Mouse (Mus musculus) cerebellum, adult 2 months (tissue): ENCODE measurements around the gene Smg6. TPM values are rescaled to one million over a fixed set of nuclear protein-coding genes. Genes with fewer than 3 reads are reported as not detected.

Source experiments
- DNase-seq, 2 experiments: peaks; one replicate each; pipeline ENCODE4 v3.0.0; 2021
- H3K27ac ChIP-seq: fragments of 200-500 bp; 2 replicates; pipeline ENCODE4 v1.5.1; 2012; ENCODE audit warnings: low read length, control low read depth, inconsistent platforms; ENCODE audit not compliant: insufficient read depth
- H3K27me3 ChIP-seq: fragments of 200-500 bp; 2 replicates; pipeline ENCODE4 v1.6.1; 2012; ENCODE audit warnings: inconsistent platforms, mild to moderate bottlenecking, low read length, moderate library complexity; ENCODE audit not compliant: control insufficient read depth, insufficient read depth
- H3K4me1 ChIP-seq: fragments of 200-500 bp; 2 replicates; pipeline ENCODE4 v1.6.1; 2011; ENCODE audit warnings: low read length; ENCODE audit not compliant: control insufficient read depth, insufficient read depth
- H3K4me3 ChIP-seq: fragments of 200-500 bp; replicated peaks from 2 replicates; pipeline ENCODE3; 2011; ENCODE audit warnings: mild to moderate bottlenecking, low read depth, low read length, control low read depth; ENCODE audit not compliant: insufficient read depth
- CTCF ChIP-seq: fragments of 200-500 bp; IDR thresholded peaks from 2 replicates; pipeline ENCODE4 v1.5.1; 2011; ENCODE audit warnings: low read depth, mild to moderate bottlenecking, control low read depth, low read length, moderate library complexity, borderline replicate concordance; ENCODE audit not compliant: insufficient read depth
- POLR2A ChIP-seq: fragments of 200-500 bp; IDR thresholded peaks from 2 replicates; pipeline ENCODE4 v1.6.1; 2011; ENCODE audit warnings: low read length, control low read depth, borderline replicate concordance; ENCODE audit not compliant: insufficient read depth
- WGBS: fragments of 180-500 bp; shearing (Covaris S2); methylation state at CpG from one replicate; pipeline ENCODE4 v1.1.7; 2018; 5-methylcytosine and 5-hydroxymethylcytosine counted together
- polyA plus RNA-seq: library from polyadenylated mRNA; depleted of rRNA; stranded (reverse); fragments of >200 nt; gene quantifications from 2 replicates; pipeline ENCODE4 v1.2.3, GENCODE M21; 2012

Gene Smg6
- polyA plus RNA-seq, 1 experiment: 31.1 TPM

DNA sequence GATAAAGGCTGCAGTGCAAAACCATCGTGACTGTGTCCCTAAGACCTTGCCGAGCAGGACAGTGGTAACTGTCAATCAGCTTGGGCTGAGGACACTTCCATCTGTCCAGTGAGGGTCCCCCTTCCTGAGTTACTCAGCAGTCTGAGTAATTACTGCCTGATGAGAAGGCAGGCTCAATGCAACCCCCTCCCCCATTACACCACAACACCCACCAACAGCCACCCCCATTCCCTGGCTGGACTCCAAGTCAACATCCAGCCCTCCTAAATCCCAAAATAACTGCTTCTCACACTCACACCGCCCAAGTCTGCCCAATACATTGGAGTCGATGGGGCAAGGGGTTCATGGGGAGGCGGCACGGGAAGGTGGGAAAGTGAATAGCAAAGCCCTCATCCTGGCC lies 266.2 kb downstream of the Smg6 start:
- Histone ChIP-seq H3K27ac (no peak overlapping the region), H3K27me3 (no peaks in the 10 kb centered on the region), H3K4me3 (no peak overlapping the region), H3K4me1 (peaks cover 5% of the 10 kb centered on the region; the same call in 1 of the 2 replicates)
- DNase-seq: peak; percentile 26 to 32
- WGBS: 64% methylated on average over 6 of the region's 6 CpGs
- TF ChIP-seq CTCF (no peak), POLR2A (no peak)

DNA sequence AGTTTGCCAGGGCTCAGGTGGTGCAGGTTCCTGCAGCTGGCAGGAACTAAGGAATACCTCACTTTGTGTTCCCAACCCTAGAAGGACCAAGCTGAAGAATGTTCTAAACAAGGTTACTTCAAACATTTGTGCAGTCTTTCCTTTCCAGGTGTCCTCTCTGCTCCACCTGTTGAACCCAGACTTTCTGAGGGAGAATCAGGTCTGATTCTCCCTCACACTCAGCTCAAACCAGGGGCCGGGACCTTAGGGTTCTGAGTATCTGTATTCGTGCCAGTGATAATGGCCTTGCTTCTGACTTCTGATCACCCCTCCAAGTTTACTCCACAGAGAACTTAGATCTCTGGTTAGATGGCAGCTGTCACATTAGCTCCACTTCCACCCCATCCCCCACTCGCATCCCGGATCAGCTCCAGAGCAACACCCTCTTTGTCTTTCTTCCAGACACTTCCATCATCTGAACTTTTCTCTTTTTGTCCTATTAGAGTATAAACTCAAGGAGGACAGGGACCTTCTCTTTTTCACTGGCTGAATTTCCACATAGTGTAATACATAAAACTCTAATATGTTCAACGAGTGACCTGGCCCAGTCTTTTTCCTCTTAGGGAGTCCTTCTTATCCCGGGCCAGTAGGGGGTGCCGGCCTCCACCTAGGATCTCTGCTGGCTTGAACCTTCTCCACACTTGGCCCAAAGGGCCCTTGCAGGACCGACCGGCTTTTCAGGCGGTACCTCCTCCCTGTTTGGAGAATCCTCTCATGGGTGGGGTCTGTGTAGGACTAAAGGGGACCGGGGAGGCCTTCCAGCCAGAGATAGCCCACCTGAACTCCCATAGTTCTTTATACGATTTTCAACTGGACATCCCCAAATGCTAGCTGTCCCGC lies 267.0 kb downstream of the Smg6 start:
- Histone ChIP-seq H3K4me1 (peaks cover 10% of the 10 kb centered on the region), H3K27me3 (no peaks in the 10 kb centered on the region), H3K4me3 (peak overlapping the region; percentile 64), H3K27ac (peak overlapping the region; percentile 86; the same call in 1 of the 2 replicates)
- WGBS: 20% methylated on average over 13 of the region's 13 CpGs
- TF ChIP-seq POLR2A (0 out of 2 replicates have a peak, but pooled peaks have one; percentile 12), CTCF (peak; percentile 84)
- DNase-seq: peak; percentile 88 to 91

DNA sequence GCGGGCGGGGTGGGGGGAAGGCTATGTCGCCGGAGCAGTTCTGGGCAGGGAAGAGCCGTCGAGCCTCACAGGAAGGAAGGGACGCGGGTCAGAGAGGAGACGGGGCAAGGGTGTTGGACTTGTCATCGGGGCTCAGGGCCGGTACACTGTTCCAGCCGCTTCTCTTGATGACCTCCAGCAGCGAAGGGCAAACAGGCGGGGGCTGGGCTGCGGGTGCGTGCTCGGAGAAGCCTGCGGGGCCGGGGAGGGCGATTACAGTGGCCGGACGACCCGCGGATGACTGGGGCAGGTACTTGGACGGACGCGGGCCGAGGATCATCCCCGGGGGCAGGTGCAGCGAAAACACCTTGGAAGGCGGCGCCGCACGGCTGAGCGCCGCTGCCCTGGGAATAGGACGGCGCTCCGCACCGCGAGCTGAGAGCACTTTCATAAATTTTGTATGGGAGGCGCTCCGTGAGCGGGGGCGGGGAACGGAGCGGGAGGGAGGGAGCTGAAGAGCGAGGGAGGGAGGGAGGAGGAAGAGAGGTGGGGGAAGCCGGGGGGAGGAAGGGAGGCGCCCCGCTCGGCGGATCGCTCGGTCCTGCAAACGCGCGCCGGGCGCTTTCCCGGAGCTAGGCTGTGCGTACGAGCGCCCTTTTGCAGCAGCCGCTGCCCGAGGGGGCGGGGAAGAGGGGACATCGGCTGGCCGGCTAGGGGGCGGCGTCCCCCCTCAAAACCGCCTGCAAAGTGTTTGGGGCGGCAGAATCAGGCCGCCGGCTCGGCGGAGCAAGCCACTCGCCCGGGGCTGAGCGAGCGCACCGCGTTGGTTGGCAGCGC lies 267.8 kb downstream of the Smg6 start, which contains the start of gene Rtn4rl1:
Gene Rtn4rl1 (plus strand): TSS at position 528 of the 816 bp plus-strand sequence.
- WGBS: under 1% methylated on average over 80 of the region's 84 CpGs
- peak; percentile 85 to 88 for DNase-seq
- H3K4me3 ChIP-seq: peak within 1 kb of the TSS; percentile 64
- H3K27me3 ChIP-seq: no peaks in the 10 kb centered on the region
- H3K4me1 ChIP-seq: peaks cover 17% of the 10 kb centered on the region
- TF ChIP-seq POLR2A (peak; percentile 74), CTCF (no peak)
- H3K27ac ChIP-seq: peak within 1 kb of the TSS; percentile 95

DNA sequence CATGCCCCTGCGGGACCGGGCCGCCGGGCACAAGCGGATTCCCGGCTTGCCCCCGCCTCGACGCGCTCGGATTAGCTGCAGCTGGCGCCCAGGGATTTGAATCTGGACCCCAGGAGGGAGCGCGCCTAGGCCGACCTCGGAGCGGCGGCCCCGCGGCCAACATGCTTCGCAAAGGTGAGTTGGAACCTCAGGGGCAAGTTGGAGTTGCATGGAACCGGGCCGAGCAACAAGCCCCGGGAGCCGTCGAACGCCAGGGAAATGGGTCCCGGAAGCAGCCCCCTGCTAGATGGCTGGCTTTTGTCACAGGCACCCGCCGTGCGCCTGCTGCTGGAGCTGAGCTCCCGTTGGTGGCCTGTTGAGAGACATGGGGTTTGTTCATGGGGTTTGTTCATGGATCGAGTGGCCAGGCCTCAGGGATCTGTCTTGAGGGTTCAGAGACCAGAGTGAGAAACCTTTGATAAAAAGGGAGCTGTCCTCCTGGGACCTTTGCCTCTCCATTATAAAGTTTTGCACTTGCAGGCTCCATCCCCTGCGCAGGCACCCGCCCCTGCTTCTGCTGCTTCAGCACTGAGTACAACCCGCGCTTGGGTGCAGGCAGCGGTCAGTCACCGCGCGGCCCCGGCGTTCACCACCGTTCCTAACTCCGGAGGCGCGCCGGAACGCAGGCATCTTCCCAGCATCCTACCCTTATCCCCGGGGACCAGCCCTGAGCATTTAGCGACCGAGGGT lies 268.7 kb downstream of the Smg6 start:
- Histone ChIP-seq H3K27me3 (no peaks in the 10 kb centered on the region), H3K4me3 (peak overlapping the region; percentile 64), H3K4me1 (peaks cover 23% of the 10 kb centered on the region), H3K27ac (peak overlapping the region; percentile 95)
- TF ChIP-seq POLR2A: no peak
- no peak for TF ChIP-seq CTCF
- under 1% methylated on average over 52 of the region's 52 CpGs for WGBS
- DNase-seq: peak in 1 of 2 experiments; percentile 70

DNA sequence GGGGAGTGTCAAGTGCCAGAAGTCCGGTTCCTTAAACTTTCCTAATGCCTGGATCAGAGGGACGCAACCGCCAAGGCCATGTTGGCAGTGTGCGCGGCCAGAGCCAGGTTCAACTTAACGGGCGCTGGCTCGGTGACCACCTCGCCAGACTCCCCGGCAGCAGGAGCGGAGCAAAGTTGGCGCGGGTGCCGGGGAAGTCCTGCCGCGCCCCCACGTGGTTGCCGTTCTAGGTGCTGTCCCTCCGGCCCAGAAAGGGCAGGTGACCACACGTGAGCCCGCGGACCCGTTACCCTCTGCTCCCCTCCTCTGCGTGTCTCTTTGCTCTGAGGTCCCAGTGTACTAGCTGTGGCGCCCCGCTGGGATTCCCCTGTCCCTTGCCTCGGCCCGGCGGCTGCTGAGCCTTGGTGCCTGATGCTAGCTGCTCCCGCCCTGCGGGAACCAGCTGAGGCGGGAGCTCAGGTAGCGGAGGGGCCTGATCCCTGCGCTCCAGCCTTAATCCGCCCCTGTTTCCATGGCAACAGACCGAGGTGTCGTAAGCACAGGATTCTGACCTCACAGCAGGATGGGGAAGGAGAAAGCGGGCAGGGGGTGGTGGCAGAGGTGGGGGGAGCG lies 269.3 kb downstream of the Smg6 start:
- WGBS: under 1% methylated on average over 39 of the region's 39 CpGs

DNA sequence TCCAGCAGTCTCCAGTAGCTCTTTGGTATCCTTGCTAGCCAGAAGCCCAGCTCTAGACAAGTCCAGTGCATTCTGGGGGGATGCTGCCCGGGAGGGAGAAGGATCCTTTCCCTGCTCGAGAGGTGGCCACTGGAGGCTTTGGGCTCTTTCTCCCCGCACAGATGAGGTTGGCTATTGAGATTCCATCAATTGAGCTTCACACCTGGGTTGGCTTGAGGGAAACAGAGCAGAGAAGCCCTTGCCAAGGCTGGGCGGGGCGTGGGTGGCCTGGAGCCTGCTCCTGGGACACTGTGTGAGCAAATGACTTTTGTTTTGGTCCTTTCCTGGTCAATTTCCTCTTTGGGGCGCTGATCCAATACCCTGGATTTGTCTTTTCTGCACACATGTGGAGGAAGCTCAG lies 270.5 kb downstream of the Smg6 start:
- peak; percentile 60 for DNase-seq
- peaks cover 41% of the 10 kb centered on the region for H3K4me1 ChIP-seq
- no peak for TF ChIP-seq CTCF
- no peak for TF ChIP-seq POLR2A
- 23% methylated on average over 6 of the region's 6 CpGs for WGBS
- peak overlapping the region; percentile 54 for H3K27ac ChIP-seq
- no peaks in the 10 kb centered on the region for H3K27me3 ChIP-seq
- peak overlapping the region; percentile 64 for H3K4me3 ChIP-seq

More for the DNA sequence above, 269.3 kb downstream of the Smg6 start:
- Histone ChIP-seq H3K27ac (peak overlapping the region; percentile 95), H3K4me3 (peak overlapping the region; percentile 64), H3K4me1 (peaks cover 29% of the 10 kb centered on the region), H3K27me3 (no peaks in the 10 kb centered on the region)
- peak; percentile 84 for DNase-seq
- TF ChIP-seq CTCF (no peak), POLR2A (no peak)
